Mouse (Mus musculus) spleen, adult 2 months (tissue): ENCODE data around the gene AC129217.1.

Source experiments
- CTCF ChIP-seq: fragments of 200-500 bp; IDR thresholded peaks from 2 replicates; pipeline ENCODE4 v1.5.1; 2011; ENCODE audit warnings: mild to moderate bottlenecking, inconsistent platforms; ENCODE audit not compliant: insufficient read depth, insufficient read length, insufficient replicate concordance; ENCODE audit errors: extremely low read depth
- POLR2A ChIP-seq: fragments of 200-500 bp; IDR thresholded peaks from 2 replicates; pipeline ENCODE4 v1.6.1; 2011; ENCODE audit warnings: low read depth, low read length, inconsistent platforms

GRCm38 (mm10) chr19:8806810-8807209 lies 22.8 kb upstream of the AC129217.1 start:
- TF ChIP-seq CTCF (no peak), POLR2A (no peak)
